Mouse (Mus musculus) CH12.LX (cell line): Measurements from ENCODE around the gene Igfbp2. TPM values are rescaled to one million over a fixed set of nuclear protein-coding genes. Genes with fewer than 3 reads are reported as not detected.

Source experiments
- DNase-seq: peaks from one replicate; pipeline ENCODE4 v3.0.0-alpha.2; 2013; ENCODE audit errors: extremely low read depth
- H3K27ac ChIP-seq: 2 replicates; pipeline ENCODE4 v1.5.1; 2012; ENCODE audit warnings: low read depth, mild to moderate bottlenecking, control low read depth, moderate library complexity; ENCODE audit not compliant: insufficient read depth
- H3K27me3 ChIP-seq: replicated peaks from 2 replicates; pipeline ENCODE3; 2012; ENCODE audit warnings: inconsistent platforms
- H3K36me3 ChIP-seq, 2 experiments: replicated peaks in 1 of 2; 2 replicates each; pipeline versions ENCODE3 to v1.6.1; 2012; ENCODE audit warnings: inconsistent platforms in 1 of 2, low read length in 1 of 2, mild to moderate bottlenecking in 1 of 2, mixed read lengths in 1 of 2, moderate library complexity in 1 of 2; ENCODE audit not compliant: control insufficient read depth in 1 of 2, insufficient read depth in 1 of 2
- H3K4me1 ChIP-seq, 2 experiments: 2 replicates each; pipeline ENCODE4 v1.6.1; 2012; ENCODE audit warnings: inconsistent platforms in 1 of 2, moderate library complexity in 1 of 2; ENCODE audit not compliant: insufficient read depth in 2 of 2, control insufficient read depth in 1 of 2
- H3K4me2 ChIP-seq: 2 replicates; pipeline ENCODE4 v1.6.1; 2012; ENCODE audit warnings: low read depth, mild to moderate bottlenecking, control low read depth; ENCODE audit not compliant: poor library complexity, insufficient read depth, severe bottlenecking
- H3K4me3 ChIP-seq, 3 experiments: fragments of 150-350 bp in 1 of 3; sonication (generic) in 1 of 3; replicated peaks in 1 of 3; 2 replicates each; pipeline versions ENCODE3 to v1.5.1; 2011 to 2012; ENCODE audit warnings: low read depth in 2 of 3, low read length in 2 of 3, mild to moderate bottlenecking in 2 of 3, moderate library complexity in 2 of 3, control low read depth in 1 of 3, improper control_type of control experiment in 1 of 3, inconsistent platforms in 1 of 3, mixed read lengths in 1 of 3; ENCODE audit not compliant: poor library complexity in 1 of 3
- H3K79me2 ChIP-seq: replicated peaks from 2 replicates; pipeline ENCODE4 v1.6.1; 2012; ENCODE audit warnings: mild to moderate bottlenecking, moderate library complexity; ENCODE audit not compliant: control insufficient read depth, poor library complexity, insufficient read depth, severe bottlenecking; ENCODE audit errors: extremely low read depth
- H3K9ac ChIP-seq: 2 replicates; pipeline ENCODE4 v1.6.1; 2012; ENCODE audit warnings: low read depth, mild to moderate bottlenecking, control low read depth, moderate library complexity; ENCODE audit not compliant: insufficient read depth
- H3K9me3 ChIP-seq: replicated peaks from 2 replicates; pipeline ENCODE3; 2012; ENCODE audit warnings: low read length, inconsistent platforms, mixed read lengths
- CTCF ChIP-seq, 2 experiments: IDR thresholded peaks in 1 of 2; conservative IDR thresholded peaks in 1 of 2; 2 replicates each; pipeline ENCODE4 v1.5.1; 2011 to 2012; ENCODE audit warnings: low read depth in 2 of 2, low read length in 2 of 2, improper control_type of control experiment in 1 of 2, inconsistent platforms in 1 of 2, mild to moderate bottlenecking in 1 of 2, moderate library complexity in 1 of 2
- ETS1 ChIP-seq: conservative IDR thresholded peaks from 2 replicates; pipeline ENCODE4 v1.6.1; 2012; ENCODE audit warnings: low read depth, mild to moderate bottlenecking, inconsistent platforms, low read length, improper control_type of control experiment, moderate library complexity
- GABPA ChIP-seq: IDR thresholded peaks from 2 replicates; pipeline ENCODE4 v1.6.1; 2012; ENCODE audit warnings: low read depth, low read length, improper control_type of control experiment, inconsistent platforms; ENCODE audit not compliant: insufficient replicate concordance
- IRF4 ChIP-seq: IDR thresholded peaks from 2 replicates; pipeline ENCODE4 v1.6.1; 2014; ENCODE audit warnings: low read depth, mild to moderate bottlenecking, inconsistent platforms, low read length, improper control_type of control experiment
- JUN ChIP-seq: IDR thresholded peaks from 2 replicates; pipeline ENCODE4 v1.6.1; 2011; ENCODE audit warnings: low read depth, mild to moderate bottlenecking, low read length, improper control_type of control experiment, moderate library complexity; ENCODE audit not compliant: insufficient read depth
- MAFK ChIP-seq: IDR thresholded peaks from 2 replicates; pipeline ENCODE4 v1.6.1; 2011; ENCODE audit warnings: low read length, improper control_type of control experiment; ENCODE audit not compliant: insufficient replicate concordance
- MAZ ChIP-seq: IDR thresholded peaks from 2 replicates; pipeline ENCODE4 v1.6.1; 2012; ENCODE audit warnings: low read depth, mild to moderate bottlenecking, inconsistent platforms, low read length, improper control_type of control experiment, moderate library complexity
- NELFE ChIP-seq: IDR thresholded peaks from 2 replicates; pipeline ENCODE4 v1.6.1; 2011; ENCODE audit warnings: low read depth, low read length, improper control_type of control experiment
- NRF1 ChIP-seq: IDR thresholded peaks from 2 replicates; pipeline ENCODE4 v1.6.1; 2014; ENCODE audit warnings: low read depth, mild to moderate bottlenecking, inconsistent platforms, low read length, improper control_type of control experiment, moderate library complexity
- POLR2AphosphoS2 ChIP-seq: IDR thresholded peaks from 2 replicates; pipeline ENCODE4 v1.6.1; 2011; ENCODE audit warnings: low read depth, low read length, improper control_type of control experiment
- RAD21 ChIP-seq: IDR thresholded peaks from 2 replicates; pipeline ENCODE4 v1.6.1; 2011; ENCODE audit warnings: low read depth, mild to moderate bottlenecking, low read length, improper control_type of control experiment, moderate library complexity
- SIN3A ChIP-seq: IDR thresholded peaks from 2 replicates; pipeline ENCODE4 v1.6.1; 2012; ENCODE audit warnings: low read length, improper control_type of control experiment, inconsistent platforms
- SMC3 ChIP-seq: IDR thresholded peaks from 2 replicates; pipeline ENCODE4 v1.6.1; 2011; ENCODE audit warnings: low read depth, low read length, improper control_type of control experiment
- TBP ChIP-seq: conservative IDR thresholded peaks from 2 replicates; pipeline ENCODE4 v1.6.1; 2011; ENCODE audit warnings: low read depth, low read length, improper control_type of control experiment
- UBTF ChIP-seq: IDR thresholded peaks from 2 replicates; pipeline ENCODE4 v1.6.1; 2012; ENCODE audit warnings: low read depth, mild to moderate bottlenecking, inconsistent platforms, low read length, improper control_type of control experiment, moderate library complexity
- ZC3H11A ChIP-seq: IDR thresholded peaks from 2 replicates; pipeline ENCODE4 v1.6.1; 2012; ENCODE audit warnings: low read depth, mild to moderate bottlenecking, inconsistent platforms, low read length, improper control_type of control experiment
- ZMIZ1 ChIP-seq: IDR thresholded peaks from 2 replicates; pipeline ENCODE4 v1.6.1; 2012; ENCODE audit warnings: low read depth, mild to moderate bottlenecking, inconsistent platforms, low read length, improper control_type of control experiment
- dilution Hi-C: fragments of 300-500 bp; cut with MboI; formaldehyde crosslinking; loops from 2 replicates; pipeline ENCODE4 v1.14.3; 2020; ENCODE audit warnings: low sequenced_read_pairs; ENCODE audit not compliant: extremely low pct_unique_long_range_greater_than_20kb, extremely low pct_ligation_motif_present
- in situ Hi-C: fragments of 300-500 bp; cut with MboI; formaldehyde crosslinking; loops from 3 replicates; pipeline ENCODE4 v1.14.3; 2019; ENCODE audit warnings: low sequenced_read_pairs, low pct_ligation_motif_present, low pct_unique_long_range_greater_than_20kb, mixed read lengths
- polyA plus RNA-seq: library from polyadenylated mRNA; unstranded; fragments of >175 nt; gene quantifications from 2 replicates; pipeline ENCODE4 v1.2.1, GENCODE M21; 2012; ENCODE audit warnings: low read depth; ENCODE audit not compliant: insufficient read length
- total RNA-seq, 2 experiments: library from RNA; depleted of rRNA; stranded (reverse); fragments of 300-350 nt in 1 of 2; fragments of >200 nt in 1 of 2; gene quantifications; 2 replicates each; pipeline ENCODE4 v1.2.3; 2012 to 2014

Igfbp2 gene
- total and polyA plus RNA-seq, 3 experiments = 294 to 662 (median 350) TPM

GRCm38 (mm10) chr1:72864272-72864671 is 40.0 kb downstream of the Igfbp2 start:
- H3K79me2 ChIP-seq = no peaks in the 10 kb centered on the region
- no peak overlapping the region for H3K4me2 ChIP-seq
- peaks cover 56% of the 10 kb centered on the region for H3K27me3 ChIP-seq
- no peak for DNase-seq
- dilution Hi-C loops (no loop called here), in situ Hi-C loops (loop anchor here (10.0 to 25.0 kb wide), 2 partner anchors 277 to 411 kb away; partner anchors contain the start of gene Smarcal1)
- TF ChIP-seq UBTF = no peak
- TF ChIP-seq CTCF (conservative IDR thresholded peaks at IDR 0.05 in 1 of 2, IDR thresholded peaks at IDR 0.05 in 1 of 2; ENCODE audit: low read depth in 2 of 2, low read length in 2 of 2) = no peak
- H3K9ac ChIP-seq = no peak overlapping the region
- no peaks in the 10 kb centered on the region for H3K9me3 ChIP-seq
- peaks cover 11 to 22% of the 10 kb centered on the region in 2 experiments for H3K4me1 ChIP-seq
- H3K36me3 ChIP-seq = no peaks in the 10 kb centered on the region
- H3K4me3 ChIP-seq = no peak overlapping the region
- H3K27ac ChIP-seq = no peak overlapping the region

- Histone ChIP-seq H3K27me3 (peaks cover 42% of the 10 kb centered on the region), H3K4me2 (no peak overlapping the region), H3K9ac (no peak overlapping the region), H3K9me3 (no peaks in the 10 kb centered on the region), H3K79me2 (no peaks in the 10 kb centered on the region), H3K36me3 (no peaks in the 10 kb centered on the region), H3K27ac (no peak overlapping the region), H3K4me1 (peaks cover 16 to 34% of the 10 kb centered on the region in 2 experiments), H3K4me3 (no peak overlapping the region)
- peak; percentile 62 for DNase-seq
- TF ChIP-seq RAD21 = peak; percentile 91
- TF ChIP-seq ZC3H11A = peak; percentile 28; the same call in 1 of the 2 replicates
- TF ChIP-seq NELFE = 0 out of 2 replicates have a peak, but pooled peaks have one; percentile 29
- TF ChIP-seq IRF4 = peak; percentile 24; the same call in 1 of the 2 replicates
- TF ChIP-seq GABPA = no peak
- TF ChIP-seq MAZ = no peak
- peak; percentile 92 to 94 for TF ChIP-seq CTCF (conservative IDR thresholded peaks at IDR 0.05 in 1 of 2, IDR thresholded peaks at IDR 0.05 in 1 of 2; ENCODE audit: low read depth in 2 of 2, low read length in 2 of 2)
- no peak for TF ChIP-seq TBP
- no peak for TF ChIP-seq ZMIZ1
- TF ChIP-seq SMC3 = peak; percentile 86
- no peak for TF ChIP-seq MAFK
- dilution Hi-C loops (no loop called here), in situ Hi-C loops (loop anchor here (10.0 to 25.0 kb wide), 2 partner anchors 279 to 409 kb away; partner anchors contain the start of gene Smarcal1)
Observed at GRCm38 (mm10) chr1:72865900-72866299, 41.6 kb downstream of the Igfbp2 start.

GRCm38 (mm10) chr1:72866417-72866816 is 42.1 kb downstream of the Igfbp2 start:
- no peak overlapping the region for H3K9ac ChIP-seq
- no peak overlapping the region for H3K4me3 ChIP-seq
- no peak overlapping the region for H3K4me2 ChIP-seq
- peaks cover 16 to 35% of the 10 kb centered on the region in 2 experiments for H3K4me1 ChIP-seq
- no peaks in the 10 kb centered on the region for H3K36me3 ChIP-seq
- H3K79me2 ChIP-seq = no peaks in the 10 kb centered on the region
- dilution Hi-C loops = no loop called here
- no peak for DNase-seq
- no peak for TF ChIP-seq JUN
- no peak for TF ChIP-seq SIN3A
- no peak for TF ChIP-seq POLR2AphosphoS2
- TF ChIP-seq ETS1 = no peak
- no peak for TF ChIP-seq NRF1
- TF ChIP-seq, all 38 proteins: peak for 0
- H3K27ac ChIP-seq = no peak overlapping the region
- peaks cover 38% of the 10 kb centered on the region for H3K27me3 ChIP-seq
- H3K9me3 ChIP-seq = no peaks in the 10 kb centered on the region
- in situ Hi-C loops = loop anchor here (10.0 to 25.0 kb wide), 2 partner anchors 279 to 408 kb away; partner anchors contain the start of gene Smarcal1
